Mouse (Mus musculus) testis, adult 2 months (tissue): Measurements from ENCODE around the gene Tgfb2.

Experiments
- CTCF ChIP-seq: fragments of 200-500 bp; IDR thresholded peaks from 2 replicates; pipeline ENCODE4 v1.5.1; 2012; ENCODE audit warnings: low read depth, mild to moderate bottlenecking, inconsistent platforms, low read length, moderate library complexity; ENCODE audit not compliant: control insufficient read depth, insufficient read depth, insufficient replicate concordance
- POLR2A ChIP-seq: fragments of 200-500 bp; IDR thresholded peaks from 2 replicates; pipeline ENCODE4 v1.6.1; 2012; ENCODE audit warnings: low read depth, mild to moderate bottlenecking, inconsistent platforms, low read length, moderate library complexity; ENCODE audit not compliant: control insufficient read depth

- TF ChIP-seq CTCF (no peak), POLR2A (no peak)
These were observed 128.5 kb downstream of the Tgfb2 start for GRCm38 (mm10) chr1:186577302-186577701.
